Mouse (Mus musculus) neutrophil, adult 5-6 weeks (primary cell): ENCODE data around the gene Klhl3. TPM values are rescaled to one million over a fixed set of nuclear protein-coding genes. Genes with fewer than 3 reads are reported as not detected.

Experiments
- ATAC-seq: fragments of 151-379, 151-347 bp; 2 replicates; pipeline ENCODE4 v1.8.0; 2017; ENCODE audit warnings: mild to moderate bottlenecking, moderate TSS enrichment; ENCODE audit not compliant: insufficient number of reproducible peaks, poor library complexity, low FRiP score, severe bottlenecking; ENCODE audit errors: extremely low read depth
- total RNA-seq: library from RNA; stranded (forward); fragments of 200-1000 nt; gene quantifications from 2 replicates; pipeline ENCODE4 v1.2.3, GENCODE M21; 2017

Gene Klhl3
- total RNA-seq, 1 experiment from 2014 or later, result 0.47 TPM

- ATAC-seq, result no peak
Measured at GRCm38 (mm10) chr13:58073254-58073882, 40.0 kb downstream of the Klhl3 start.

GRCm38 (mm10) chr13:58071209-58071608 lies 42.2 kb downstream of the Klhl3 start:
- no peak for ATAC-seq

- ATAC-seq, result no peak
Measured at GRCm38 (mm10) chr13:58070504-58070903, 42.9 kb downstream of the Klhl3 start.

GRCm38 (mm10) chr13:58068421-58069209 lies 44.8 kb downstream of the Klhl3 start:
- no peak for ATAC-seq

GRCm38 (mm10) chr13:58067540-58068103 lies 45.8 kb downstream of the Klhl3 start:
- peak; percentile 59 for ATAC-seq

GRCm38 (mm10) chr13:58066496-58067389 lies 46.6 kb downstream of the Klhl3 start:
- ATAC-seq, result no peak; the same call in 1 of the 2 replicates

GRCm38 (mm10) chr13:58066081-58066495 lies 47.3 kb downstream of the Klhl3 start:
- ATAC-seq, result no peak

GRCm38 (mm10) chr13:58065316-58065715 lies 48.1 kb downstream of the Klhl3 start:
- ATAC-seq, result no peak

GRCm38 (mm10) chr13:58057953-58058870 lies 55.2 kb downstream of the Klhl3 start:
- ATAC-seq, result no peak

- no peak for ATAC-seq
Measured at GRCm38 (mm10) chr13:58056618-58057017, 56.8 kb downstream of the Klhl3 start.

- ATAC-seq, result no peak
Measured at GRCm38 (mm10) chr13:58053628-58054027, 59.8 kb downstream of the Klhl3 start.

GRCm38 (mm10) chr13:58051654-58052053 lies 61.7 kb downstream of the Klhl3 start:
- no peak for ATAC-seq

GRCm38 (mm10) chr13:58051251-58051650 lies 62.1 kb downstream of the Klhl3 start:
- no peak for ATAC-seq

GRCm38 (mm10) chr13:58049121-58049520 lies 64.3 kb downstream of the Klhl3 start:
- no peak for ATAC-seq

- ATAC-seq, result no peak
Measured at GRCm38 (mm10) chr13:58048076-58048475, 65.3 kb downstream of the Klhl3 start.

- no peak for ATAC-seq
Measured at GRCm38 (mm10) chr13:58046178-58046577, 67.2 kb downstream of the Klhl3 start.

GRCm38 (mm10) chr13:58045278-58045677 lies 68.1 kb downstream of the Klhl3 start:
- no peak for ATAC-seq

- ATAC-seq, result no peak
Measured at GRCm38 (mm10) chr13:58043278-58043677, 70.1 kb downstream of the Klhl3 start.
